Mouse (Mus musculus) liver, adult 2 months (tissue): ENCODE measurements around the gene Pcare. TPM values are rescaled to one million over a fixed set of nuclear protein-coding genes. Genes with fewer than 3 reads are reported as not detected.

Source experiments
- DNase-seq: peaks from one replicate; pipeline ENCODE4 v3.0.0-alpha.2; 2011; ENCODE audit warnings: low read depth, low spot score; ENCODE audit errors: extremely low read depth
- H3K27ac ChIP-seq: fragments of 200-500 bp; replicated peaks from 2 replicates; pipeline ENCODE4 v1.5.1; 2012; ENCODE audit warnings: low read depth, mild to moderate bottlenecking, control low read depth, inconsistent platforms, low read length; ENCODE audit not compliant: insufficient read depth
- H3K27me3 ChIP-seq: fragments of 200-500 bp; 2 replicates; pipeline ENCODE4 v1.6.1; 2012; ENCODE audit warnings: mild to moderate bottlenecking, moderate library complexity, low read length, inconsistent platforms; ENCODE audit not compliant: control insufficient read depth, insufficient read depth
- H3K36me3 ChIP-seq: fragments of 200-500 bp; 2 replicates; pipeline ENCODE4 v1.6.1; 2012; ENCODE audit warnings: low read length, inconsistent platforms; ENCODE audit not compliant: control insufficient read depth, insufficient read depth
- H3K4me1 ChIP-seq: fragments of 200-500 bp; 2 replicates; pipeline ENCODE4 v1.6.1; 2011; ENCODE audit warnings: low read length; ENCODE audit not compliant: control insufficient read depth, insufficient read depth
- H3K4me3 ChIP-seq: fragments of 200-500 bp; 2 replicates; pipeline ENCODE4 v1.5.1; 2011; ENCODE audit warnings: low read depth, mild to moderate bottlenecking, control low read depth, low read length, moderate library complexity; ENCODE audit not compliant: insufficient read depth
- H3K79me2 ChIP-seq: fragments of 200-500 bp; 2 replicates; pipeline ENCODE4 v1.6.1; 2012; ENCODE audit warnings: inconsistent platforms, mild to moderate bottlenecking, low read length, moderate library complexity; ENCODE audit not compliant: control insufficient read depth, insufficient read depth
- H3K9ac ChIP-seq: fragments of 200-500 bp; 2 replicates; pipeline ENCODE4 v1.6.1; 2012; ENCODE audit warnings: low read depth, mild to moderate bottlenecking, control low read depth, inconsistent platforms, low read length
- CTCF ChIP-seq: fragments of 200-500 bp; IDR thresholded peaks from 2 replicates; pipeline ENCODE4 v1.5.1; 2011; ENCODE audit warnings: low read depth, low read length, control low read depth
- POLR2A ChIP-seq: fragments of 200-500 bp; IDR thresholded peaks from 2 replicates; pipeline ENCODE4 v1.6.1; 2011; ENCODE audit warnings: low read length, control low read depth; ENCODE audit not compliant: insufficient read depth; ENCODE audit errors: extremely low read depth
- WGBS: fragments of 180-500 bp; shearing (Covaris S2); methylation state at CpG from one replicate; pipeline ENCODE4 v1.1.7; 2018; 5-methylcytosine and 5-hydroxymethylcytosine counted together
- polyA plus RNA-seq: library from polyadenylated mRNA; depleted of rRNA; stranded (reverse); fragments of >200 nt; gene quantifications from 2 replicates; pipeline ENCODE4 v1.2.3, GENCODE M21; 2012
- total RNA-seq: library from RNA; depleted of rRNA; stranded (reverse); fragments of >200 nt; gene quantifications from 2 replicates; pipeline ENCODE4 v1.2.3, GENCODE M21; 2014

Pcare gene
- total and polyA plus RNA-seq, 2 experiments: not detected

DNA sequence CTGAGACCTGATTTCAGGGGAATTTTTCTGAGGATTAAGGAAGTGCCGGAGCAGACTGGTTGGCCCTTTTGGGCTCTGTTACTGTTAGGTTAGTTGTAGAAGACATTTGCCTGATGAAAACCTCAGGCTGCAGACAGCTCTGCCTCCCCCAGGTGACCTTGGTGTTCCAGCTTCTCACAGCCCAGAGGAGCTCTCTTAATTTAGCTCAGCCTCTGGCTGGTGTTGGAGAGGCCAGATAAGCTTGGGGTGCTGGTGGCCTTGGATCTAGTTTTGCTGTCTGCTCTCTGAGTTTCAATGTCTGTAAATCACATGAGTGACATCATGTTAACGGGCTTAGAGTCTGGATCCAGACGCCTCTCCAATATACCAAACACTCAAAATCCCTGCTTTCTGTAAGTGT lies 31.7 kb downstream of the Pcare start:
- no peaks in the 10 kb centered on the region for H3K27me3 ChIP-seq
- 71% methylated on average over 3 of the region's 3 CpGs for WGBS
- no peak for TF ChIP-seq POLR2A
- TF ChIP-seq CTCF: no peak
- no peaks in the 10 kb centered on the region for H3K4me1 ChIP-seq
- H3K27ac ChIP-seq: no peak overlapping the region
- no peak overlapping the region for H3K9ac ChIP-seq
- DNase-seq: no peak
- no peaks in the 10 kb centered on the region for H3K79me2 ChIP-seq
- H3K4me3 ChIP-seq: no peak overlapping the region
- H3K36me3 ChIP-seq: no peaks in the 10 kb centered on the region

DNA sequence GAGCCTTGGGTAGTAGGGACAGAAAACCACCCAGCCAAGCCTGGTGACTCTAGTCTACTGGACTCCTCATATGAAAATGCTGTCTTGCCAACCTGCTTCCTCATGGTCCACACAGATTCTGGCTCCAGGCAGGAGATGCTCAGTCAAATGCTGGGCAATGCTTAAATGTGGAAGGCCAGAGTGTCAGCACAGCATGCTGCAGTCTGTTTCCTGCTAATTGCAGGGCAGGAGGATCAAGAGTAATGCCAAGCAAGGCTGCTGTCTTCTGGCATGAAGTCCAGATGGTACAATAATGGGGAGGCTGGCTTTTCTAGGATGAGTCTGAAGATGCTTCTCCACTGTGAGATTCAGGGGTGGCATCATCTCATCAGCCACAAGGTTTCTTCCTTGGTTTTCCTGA lies 32.3 kb downstream of the Pcare start:
- Histone ChIP-seq H3K4me3 (no peak overlapping the region), H3K36me3 (no peaks in the 10 kb centered on the region), H3K27me3 (no peaks in the 10 kb centered on the region), H3K27ac (no peak overlapping the region), H3K79me2 (no peaks in the 10 kb centered on the region), H3K4me1 (no peaks in the 10 kb centered on the region), H3K9ac (no peak overlapping the region)
- no peak for TF ChIP-seq POLR2A
- TF ChIP-seq CTCF: no peak
- DNase-seq: no peak

DNA sequence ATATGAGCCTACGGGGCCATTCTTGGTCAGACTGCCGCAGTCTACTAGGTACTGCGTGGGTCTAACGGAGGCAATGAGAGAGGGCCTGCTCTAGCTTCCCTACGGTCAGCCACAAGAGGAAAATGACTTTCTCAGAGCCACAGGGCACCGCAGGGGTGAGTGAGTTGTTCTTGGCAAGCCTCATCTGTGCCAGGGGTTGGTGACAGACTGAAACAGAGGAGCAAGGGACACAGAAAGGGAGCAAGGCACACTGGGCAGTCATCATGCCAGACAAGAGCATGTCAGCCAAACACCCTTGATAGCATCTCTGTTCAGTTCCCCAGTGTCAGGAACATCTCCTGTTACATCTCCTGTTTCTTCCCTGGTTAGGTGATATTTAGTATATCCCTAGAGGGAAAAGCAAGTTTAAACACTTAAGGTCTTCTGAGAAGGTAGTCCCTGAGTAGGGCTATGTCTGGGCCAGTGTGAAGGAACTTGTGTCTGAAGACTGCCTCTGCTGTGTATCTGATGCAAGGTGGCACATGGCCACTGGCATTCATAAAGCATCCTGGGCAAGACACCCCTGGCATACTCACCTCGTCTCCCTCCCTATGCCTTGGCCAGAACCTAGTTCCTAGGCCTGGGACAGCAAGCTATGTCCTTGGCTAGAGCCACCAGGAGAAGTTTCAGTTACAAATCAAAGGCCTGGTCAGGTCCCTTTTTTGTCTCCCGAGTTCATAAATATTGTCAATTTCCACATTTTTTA lies 34.6 kb downstream of the Pcare start:
- H3K4me1 ChIP-seq: no peaks in the 10 kb centered on the region
- no peak for TF ChIP-seq POLR2A
- TF ChIP-seq CTCF: no peak
- H3K4me3 ChIP-seq: no peak overlapping the region
- H3K27me3 ChIP-seq: no peaks in the 10 kb centered on the region
- no peak overlapping the region for H3K27ac ChIP-seq
- WGBS: 86% methylated on average over 8 of the region's 8 CpGs
- no peaks in the 10 kb centered on the region for H3K79me2 ChIP-seq
- H3K36me3 ChIP-seq: no peaks in the 10 kb centered on the region
- H3K9ac ChIP-seq: no peak overlapping the region
- DNase-seq: no peak

DNA sequence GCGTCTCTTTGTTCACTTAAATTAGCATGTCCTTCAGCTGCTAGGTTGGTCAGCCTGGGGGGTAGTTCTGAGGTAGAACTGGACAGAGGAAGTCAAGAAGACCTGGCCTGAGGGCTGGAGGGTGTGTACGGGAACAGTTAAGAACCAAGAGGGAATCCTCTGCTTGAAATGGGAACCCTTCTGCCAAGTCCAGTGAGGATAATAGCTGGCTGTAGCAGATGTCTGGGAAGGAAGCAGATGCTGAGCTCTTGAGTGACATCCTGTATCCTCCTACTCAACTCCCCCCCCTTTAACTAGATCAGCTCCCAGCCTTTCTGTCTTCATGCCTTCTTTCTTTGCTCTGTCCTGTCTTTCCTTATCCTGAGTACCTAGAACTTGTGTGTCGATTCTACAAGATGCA lies 37.7 kb downstream of the Pcare start:
- TF ChIP-seq CTCF (no peak), POLR2A (no peak)
- Histone ChIP-seq H3K4me1 (no peaks in the 10 kb centered on the region), H3K79me2 (no peaks in the 10 kb centered on the region), H3K36me3 (no peaks in the 10 kb centered on the region), H3K9ac (no peak overlapping the region), H3K27ac (no peak overlapping the region), H3K4me3 (no peak overlapping the region), H3K27me3 (no peaks in the 10 kb centered on the region)
- 75% methylated on average over 3 of the region's 3 CpGs for WGBS
- DNase-seq: no peak

DNA sequence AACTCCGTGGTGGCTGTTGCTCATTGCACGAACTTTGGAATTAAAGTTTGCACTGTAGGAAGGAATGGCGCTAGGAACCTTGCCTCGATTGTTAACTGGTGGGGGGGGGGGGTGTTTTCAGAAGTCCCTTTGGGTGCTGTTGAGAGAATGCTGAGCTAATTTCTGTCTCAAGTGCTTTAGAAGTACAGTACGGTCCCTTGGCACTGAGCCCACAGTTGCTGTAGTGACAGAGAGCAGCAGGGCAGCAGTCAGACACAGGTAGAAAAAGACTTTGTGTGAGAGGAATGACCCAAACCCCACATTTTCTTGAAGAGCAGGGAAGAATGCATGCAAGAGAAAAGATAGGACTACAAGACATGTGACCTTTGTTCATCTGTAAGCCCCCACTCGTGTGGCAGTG lies 40.4 kb downstream of the Pcare start:
- Histone ChIP-seq H3K9ac (no peak overlapping the region), H3K36me3 (no peaks in the 10 kb centered on the region), H3K27ac (no peak overlapping the region), H3K27me3 (no peaks in the 10 kb centered on the region), H3K4me3 (no peak overlapping the region), H3K79me2 (no peaks in the 10 kb centered on the region), H3K4me1 (no peaks in the 10 kb centered on the region)
- 58% methylated on average over 6 of the region's 6 CpGs for WGBS
- no peak for DNase-seq
- TF ChIP-seq CTCF: no peak

DNA sequence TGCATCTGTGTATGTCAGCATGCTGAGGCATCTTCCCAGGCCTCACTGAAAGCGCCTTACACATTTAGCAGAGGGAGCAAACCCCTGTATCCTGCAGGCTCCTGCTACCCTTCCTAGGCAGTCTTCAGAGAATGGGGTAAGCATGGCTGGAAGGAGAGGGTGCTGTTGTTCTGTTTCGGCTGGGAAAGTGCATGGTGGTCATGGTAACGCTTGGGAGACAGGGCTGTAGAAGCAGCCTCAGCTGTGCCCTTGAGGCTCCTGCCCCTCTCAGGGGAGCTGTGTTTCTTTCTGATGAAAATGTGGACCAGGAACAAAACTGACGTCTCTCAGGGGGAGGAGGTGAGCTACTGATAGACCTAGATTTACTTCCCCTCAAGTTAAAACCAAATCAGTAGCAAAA lies 45.0 kb downstream of the Pcare start:
- WGBS: 64% methylated on average over 4 of the region's 4 CpGs
- no peak overlapping the region for H3K9ac ChIP-seq
- no peak for DNase-seq

More for the DNA sequence above, 45.0 kb downstream of the Pcare start:
- H3K4me3 ChIP-seq: no peak overlapping the region
- no peaks in the 10 kb centered on the region for H3K27me3 ChIP-seq
- H3K27ac ChIP-seq: no peak overlapping the region
- H3K79me2 ChIP-seq: no peaks in the 10 kb centered on the region
- no peak for TF ChIP-seq POLR2A
- no peak for TF ChIP-seq CTCF
- H3K4me1 ChIP-seq: no peaks in the 10 kb centered on the region
- H3K36me3 ChIP-seq: no peaks in the 10 kb centered on the region
